In genomic region chr12:84772726-84773441, GRCm38 (mm10) we compare ENCODE assay signal across 8 mouse cellular contexts. TPM values are rescaled to one million over a fixed set of nuclear protein-coding genes. Genes with fewer than 3 reads are reported as not detected.
DNase-seq lines count a peak whose midpoint lies in the region; ATAC-seq and TF ChIP-seq lines count a peak whose summit lies in the region.

Gene Npc2, minus strand, starts transcription at chr12:84773152.
Gene Isca2, plus strand, starts transcription at chr12:84773251.

- TF ChIP-seq CTCF in cortical plate, adult 2 months (IDR thresholded peaks at IDR 0.05; ENCODE audit: extremely low read depth, insufficient read depth, low read length), result no peak

- H3K27me3 ChIP-seq in megakaryocyte, embryonic 14.5 days (replicated peaks), result no peaks in the 10 kb centered on the region

- H3K4me3 ChIP-seq in cortical plate, adult 2 months (ENCODE audit: insufficient read depth, low read length), result peak within 1 kb of the TSS; percentile 89
- H3K4me3 ChIP-seq in megakaryocyte, embryonic 14.5 days (replicated peaks), result peak within 1 kb of the TSS; percentile 98

- peak within 1 kb of the TSS; percentile 40 for H3K27ac ChIP-seq in cortical plate, adult 2 months (ENCODE audit: insufficient read depth, low read length)

- H3K9me3 ChIP-seq in megakaryocyte, embryonic 14.5 days, result no peaks in the 10 kb centered on the region

- DNase-seq in gastrocnemius, adult 8-10 months (ENCODE audit: low spot score in 2 of 2), result peak; percentile 97 to 99
- peak; percentile 98 for DNase-seq in hindlimb bud, embryonic 11.5 days (ENCODE audit: extremely low spot score, low read depth, low spot score)
- peak; percentile 88 to 99 for DNase-seq in left cerebral cortex, adult 8-10 months (ENCODE audit: low spot score in 2 of 2)
- DNase-seq in right cerebral cortex, postnatal 10 days (ENCODE audit: low spot score in 2 of 2), result peak; percentile 97 to 99
- peak; percentile 86 for DNase-seq in urinary bladder, postnatal 25 days (ENCODE audit: low spot score)

- H3K36me3 ChIP-seq in megakaryocyte, embryonic 14.5 days (replicated peaks; ENCODE audit: low read length), result peaks cover 42% of the 10 kb centered on the region

- H3K4me1 ChIP-seq in cortical plate, adult 2 months (ENCODE audit: control insufficient read depth, insufficient read depth, low read length), result peaks cover 5% of the 10 kb centered on the region
- H3K4me1 ChIP-seq in megakaryocyte, embryonic 14.5 days, result peaks cover 52% of the 10 kb centered on the region

- ATAC-seq in activated CD4-positive, CD25-positive, alpha-beta regulatory T cell, adult 4 months, result peak; percentile 97

- TF ChIP-seq POLR2A in cortical plate, adult 2 months (IDR thresholded peaks at IDR 0.05; ENCODE audit: extremely low read depth, insufficient read depth, low read length), result peak; percentile 66

RNA-seq across cellular contexts. Expression of gene Npc2, which starts in this region (rescaled TPM):
- 100 to 1,000 TPM; 151 to 166 TPM for polyA plus RNA-seq in activated CD4-positive, CD25-positive, alpha-beta regulatory T cell, adult 4 months (2017; shearing (Covaris generic))
- 45.5 and 50.0 TPM in 2 replicates for polyA plus RNA-seq in cortical plate, adult 2 months (2012; rRNA removed)
- total RNA-seq in gastrocnemius, adult 8-10 months (2022), result 10 to 100 TPM; 12.1 to 16.8 (median 14.0) TPM
- 10 to 100 TPM; 30.5 to 57.3 (median 41.3) TPM for total RNA-seq in left cerebral cortex, adult 8-10 months (2022)
- polyA plus RNA-seq in megakaryocyte, embryonic 14.5 days (2012; ENCODE audit: insufficient read depth, low replicate concordance), result 34.2 and 286 TPM in 2 replicates

RNA-seq across cellular contexts. Expression of gene Isca2, which starts in this region (rescaled TPM):
- 100 to 1,000 TPM in 1 of 2 experiments, 10 to 100 TPM in 1; 96.4 to 138 TPM for polyA plus RNA-seq in activated CD4-positive, CD25-positive, alpha-beta regulatory T cell, adult 4 months (2017; shearing (Covaris generic))
- polyA plus RNA-seq in cortical plate, adult 2 months (2012; rRNA removed), result 83.0 and 86.3 TPM in 2 replicates
- total RNA-seq in gastrocnemius, adult 8-10 months (2022), result 10 to 100 TPM; 41.4 to 48.9 (median 45.8) TPM
- 10 to 100 TPM; 52.3 to 66.3 (median 60.8) TPM for total RNA-seq in left cerebral cortex, adult 8-10 months (2022)
- 35.5 and 39.1 TPM in 2 replicates for polyA plus RNA-seq in megakaryocyte, embryonic 14.5 days (2012; ENCODE audit: insufficient read depth, low replicate concordance)

Comparison
In these comparisons a context has a peak if more than half of its experiments do, and no peak if none do; other contexts are left out.
1. Peak in every context shown above with its lines: DNase-seq, ATAC-seq, H3K4me3 ChIP-seq and H3K27ac ChIP-seq.